Mouse (Mus musculus) lung, embryonic 15.5 days (tissue): Measurements from ENCODE around the gene Alox5ap. TPM values are rescaled to one million over a fixed set of nuclear protein-coding genes. Genes with fewer than 3 reads are reported as not detected.

Experiments used
- ATAC-seq: fragments of 200-750 bp; cut with Nextera tagmentation; 2 replicates; pipeline ENCODE4 v1.8.0; 2017; ENCODE audit warnings: moderate number of reproducible peaks, borderline replicate concordance; ENCODE audit not compliant: low FRiP score, low TSS enrichment; ENCODE audit errors: extremely low read depth
- H3K27ac ChIP-seq: fragments of 300-500 bp; sonication (generic); 2 replicates; pipeline ENCODE4 v1.5.1; 2015; ENCODE audit warnings: moderate library complexity, mild to moderate bottlenecking, inconsistent platforms
- H3K27me3 ChIP-seq: fragments of 300-500 bp; sonication (generic); 2 replicates; pipeline ENCODE4 v1.6.1; 2015; ENCODE audit warnings: inconsistent platforms
- H3K36me3 ChIP-seq: fragments of 300-500 bp; sonication (generic); 2 replicates; pipeline ENCODE4 v1.6.1; 2015; ENCODE audit warnings: inconsistent platforms
- H3K4me1 ChIP-seq: fragments of 300-500 bp; sonication (generic); 2 replicates; pipeline ENCODE4 v1.6.1; 2015; ENCODE audit warnings: inconsistent platforms
- H3K4me2 ChIP-seq: fragments of 300-500 bp; sonication (generic); 2 replicates; pipeline ENCODE4 v1.6.1; 2015; ENCODE audit warnings: inconsistent platforms, mild to moderate bottlenecking, moderate library complexity
- H3K4me3 ChIP-seq: fragments of 300-500 bp; sonication (generic); 2 replicates; pipeline ENCODE4 v1.5.1; 2015; ENCODE audit warnings: mild to moderate bottlenecking, inconsistent platforms
- H3K9ac ChIP-seq: fragments of 300-500 bp; sonication (generic); 2 replicates; pipeline ENCODE4 v1.6.1; 2015; ENCODE audit warnings: inconsistent platforms
- H3K9me3 ChIP-seq: fragments of 300-500 bp; sonication (generic); 2 replicates; pipeline ENCODE4 v1.6.1; 2016; ENCODE audit warnings: inconsistent platforms
- WGBS: fragments of 180-500 bp; shearing (Covaris S2); methylation state at CpG from one replicate; pipeline ENCODE4 v1.1.7; 2015; 5-methylcytosine and 5-hydroxymethylcytosine counted together
- microRNA-seq: library from miRNA; unstranded; fragments of <30 nt; microRNA quantifications from one replicate; pipeline ENCODE4, GENCODE M21; 2016
- polyA plus RNA-seq: library from polyadenylated mRNA; unstranded; fragments of >200 nt; fragmentation: Nextera tagmentation; extraction: Ambion mirVana; gene quantifications from 2 replicates; pipeline ENCODE4 v1.2.1, GENCODE M21; 2015

The Alox5ap gene
- polyA plus RNA-seq, 1 experiment from 2014 or later = 22.4 TPM

- no peak overlapping the region for H3K27ac ChIP-seq
- H3K27me3 ChIP-seq = no peaks in the 10 kb centered on the region
- no peak overlapping the region for H3K4me3 ChIP-seq
- no peak for ATAC-seq
- no peaks in the 10 kb centered on the region for H3K9me3 ChIP-seq
- H3K9ac ChIP-seq = no peak overlapping the region
- H3K4me2 ChIP-seq = no peak overlapping the region
- H3K36me3 ChIP-seq = no peaks in the 10 kb centered on the region
- peaks cover 9% of the 10 kb centered on the region for H3K4me1 ChIP-seq
- WGBS = 85% methylated on average over 10 of the region's 10 CpGs
Measured at GRCm38 (mm10) chr5:149337148-149337547, 72.6 kb downstream of the Alox5ap start.

Small RNA genes lying within 50 kb of the gene (microRNA-seq; reads per million reads assigned to microRNA genes)
- not detected for gene Gm24105

Other genes with a start within 250 kb of the Alox5ap start
- gene Uspl1, start 80.4 kb upstream of the Alox5ap start, polyA plus RNA-seq = 37.0 and 39.0 TPM in 2 replicates
- 1,537 and 1,564 TPM in 2 replicates for gene Hmgb1, start 80.3 kb upstream of the Alox5ap start, polyA plus RNA-seq
- gene Medag, start 147.0 kb downstream of the Alox5ap start, polyA plus RNA-seq = 0.92 and 1.5 TPM in 2 replicates
- 1.4 and 1.7 TPM in 2 replicates for gene Tex26, start 174.9 kb downstream of the Alox5ap start, polyA plus RNA-seq